Mouse (Mus musculus): Measurements from ENCODE around the gene Gm20219. TPM values are rescaled to one million over a fixed set of nuclear protein-coding genes. Genes with fewer than 3 reads are reported as not detected.
A peak's percentile ranks its signal among the peaks of the same experiment; 100 is the strongest.

Gm20219 gene
- polyA plus RNA-seq, 1 experiment from 2014 or later = 1.1 TPM

DNA sequence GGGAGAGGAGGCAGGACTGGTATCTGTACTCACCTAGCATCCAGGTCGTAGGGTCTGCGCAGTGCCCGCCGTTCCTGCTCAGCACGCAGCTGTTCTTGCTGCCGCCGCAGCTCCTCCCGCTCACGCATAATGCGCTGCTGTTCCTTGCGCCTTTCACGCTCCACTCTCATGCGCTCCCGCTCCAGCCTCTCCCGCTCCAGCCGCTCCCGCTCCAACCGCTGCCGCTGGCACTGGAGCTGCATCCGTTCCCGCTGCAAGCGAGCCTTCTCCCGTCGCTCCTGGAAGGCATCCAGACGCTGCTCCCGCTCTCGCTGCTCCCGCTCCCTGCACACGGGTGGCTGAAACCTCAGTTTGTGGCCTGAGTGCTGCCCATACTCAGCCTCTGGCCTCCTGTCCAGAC lies 12.1 kb upstream of the Gm20219 start:
- no peaks in the 10 kb centered on the region for H3K4me1 ChIP-seq (replicated peaks; ENCODE audit: control insufficient read depth, insufficient read depth, low read length)
- no peak for DNase-seq (ENCODE audit: low spot score)
- no peaks in the 10 kb centered on the region for H3K9me3 ChIP-seq (ENCODE audit: control insufficient read depth, low read length)
- no peaks in the 10 kb centered on the region for H3K27me3 ChIP-seq (ENCODE audit: control insufficient read depth, insufficient read depth, low read length)
- no peak overlapping the region for H3K27ac ChIP-seq (ENCODE audit: low read depth, low read length)
- 96% methylated on average over 28 of the region's 29 CpGs for WGBS
- no peak overlapping the region for H3K4me2 ChIP-seq (replicated peaks; ENCODE audit: low read depth, low read length)
- H3K9ac ChIP-seq (ENCODE audit: low read depth, low read length) = no peak overlapping the region
- H3K4me3 ChIP-seq (ENCODE audit: low read depth, low read length) = no peak overlapping the region
- peaks cover 63% of the 10 kb centered on the region for H3K36me3 ChIP-seq (ENCODE audit: control insufficient read depth, insufficient read depth, low read length)
- no peak for ATAC-seq (ENCODE audit: low FRiP score)

DNA sequence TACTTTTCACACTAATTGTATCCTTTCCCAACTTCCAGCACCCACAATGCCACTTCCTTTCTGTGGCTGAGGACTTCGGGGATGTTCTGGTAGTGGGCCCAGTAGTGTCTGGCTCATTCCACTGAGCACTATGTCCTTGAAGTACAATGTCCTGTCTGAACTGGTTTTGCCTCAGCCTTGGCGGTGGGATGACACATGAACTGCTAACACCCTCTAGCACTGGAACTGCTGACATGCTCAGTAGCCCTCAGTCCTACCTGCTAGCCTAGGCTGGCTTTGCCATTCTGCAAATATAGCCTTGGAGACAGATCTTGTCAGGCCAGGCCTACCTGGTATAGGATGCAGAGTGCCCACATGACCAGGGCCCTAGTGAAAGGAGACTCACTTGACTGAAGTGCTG lies 7.7 kb upstream of the Gm20219 start:
- DNase-seq (ENCODE audit: low spot score) (no peak), ATAC-seq (ENCODE audit: low FRiP score) (no peak)
- no peak overlapping the region for H3K4me2 ChIP-seq (replicated peaks; ENCODE audit: low read depth, low read length)
- no peaks in the 10 kb centered on the region for H3K9me3 ChIP-seq (ENCODE audit: control insufficient read depth, low read length)
- 91% methylated on average over 2 of the region's 2 CpGs for WGBS
- H3K27ac ChIP-seq (ENCODE audit: low read depth, low read length) = no peak overlapping the region
- no peaks in the 10 kb centered on the region for H3K27me3 ChIP-seq (ENCODE audit: control insufficient read depth, insufficient read depth, low read length)
- H3K36me3 ChIP-seq (ENCODE audit: control insufficient read depth, insufficient read depth, low read length) = peaks cover 37% of the 10 kb centered on the region
- H3K4me1 ChIP-seq (replicated peaks; ENCODE audit: control insufficient read depth, insufficient read depth, low read length) = no peaks in the 10 kb centered on the region
- H3K9ac ChIP-seq (ENCODE audit: low read depth, low read length) = no peak overlapping the region
- no peak overlapping the region for H3K4me3 ChIP-seq (ENCODE audit: low read depth, low read length)

DNA sequence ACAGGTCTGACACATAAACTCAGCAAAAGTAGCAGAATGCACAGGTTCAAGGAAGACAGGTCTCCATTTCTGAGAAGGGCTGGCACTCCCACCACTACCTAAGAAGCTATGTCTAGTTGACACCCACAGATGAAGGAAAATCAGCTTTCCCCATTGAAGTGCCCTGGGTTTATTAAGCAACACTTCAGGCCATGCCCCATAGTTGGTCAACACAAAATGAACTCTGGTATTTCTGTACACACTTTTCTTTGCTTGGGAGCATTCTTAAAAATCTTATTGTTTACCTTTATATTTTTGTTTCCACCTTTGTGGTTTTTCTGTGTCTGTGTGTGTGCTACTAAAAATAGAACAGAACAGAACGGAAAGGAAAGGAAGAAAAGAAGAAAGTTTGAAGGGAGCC lies 5.9 kb upstream of the Gm20219 start:
- peaks cover 23% of the 10 kb centered on the region for H3K36me3 ChIP-seq (ENCODE audit: control insufficient read depth, insufficient read depth, low read length)
- H3K4me1 ChIP-seq (replicated peaks; ENCODE audit: control insufficient read depth, insufficient read depth, low read length) = no peaks in the 10 kb centered on the region
- H3K9ac ChIP-seq (ENCODE audit: low read depth, low read length) = no peak overlapping the region
- no peak for DNase-seq (ENCODE audit: low spot score)
- 75% methylated on average over 1 of the region's 1 CpGs for WGBS
- ATAC-seq (ENCODE audit: low FRiP score) = no peak
- H3K27me3 ChIP-seq (ENCODE audit: control insufficient read depth, insufficient read depth, low read length) = no peaks in the 10 kb centered on the region
- H3K4me3 ChIP-seq (ENCODE audit: low read depth, low read length) = no peak overlapping the region
- no peak overlapping the region for H3K27ac ChIP-seq (ENCODE audit: low read depth, low read length)
- no peak overlapping the region for H3K4me2 ChIP-seq (replicated peaks; ENCODE audit: low read depth, low read length)
- no peaks in the 10 kb centered on the region for H3K9me3 ChIP-seq (ENCODE audit: control insufficient read depth, low read length)

DNA sequence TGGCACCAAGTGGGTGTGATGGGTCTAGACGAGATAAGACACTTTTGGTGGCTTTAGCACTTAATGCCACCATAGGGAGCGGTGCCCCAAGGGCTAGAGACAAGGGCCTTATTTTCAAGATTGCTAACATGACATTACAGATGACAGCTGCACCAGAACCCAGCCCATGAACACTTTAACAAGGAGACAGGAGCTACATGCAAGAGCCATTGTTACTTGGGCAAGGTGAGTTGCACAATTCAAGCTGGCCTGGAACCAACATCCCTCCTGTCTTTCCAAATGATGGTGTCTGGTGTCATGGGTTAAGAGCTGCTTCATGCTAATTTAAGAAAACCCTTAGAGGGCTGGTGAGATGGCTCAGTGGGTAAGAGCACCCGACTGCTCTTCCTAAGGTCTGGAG lies 5.2 kb upstream of the Gm20219 start:
- Histone ChIP-seq H3K36me3 (ENCODE audit: control insufficient read depth, insufficient read depth, low read length) (peaks cover 15% of the 10 kb centered on the region), H3K27me3 (ENCODE audit: control insufficient read depth, insufficient read depth, low read length) (no peaks in the 10 kb centered on the region), H3K4me3 (ENCODE audit: low read depth, low read length) (no peak overlapping the region), H3K27ac (ENCODE audit: low read depth, low read length) (no peak overlapping the region), H3K4me2 (replicated peaks; ENCODE audit: low read depth, low read length) (no peak overlapping the region), H3K9me3 (ENCODE audit: control insufficient read depth, low read length) (no peaks in the 10 kb centered on the region), H3K4me1 (replicated peaks; ENCODE audit: control insufficient read depth, insufficient read depth, low read length) (no peaks in the 10 kb centered on the region), H3K9ac (ENCODE audit: low read depth, low read length) (no peak overlapping the region)
- 78% methylated on average over 3 of the region's 3 CpGs for WGBS
- no peak for DNase-seq (ENCODE audit: low spot score)
- ATAC-seq (ENCODE audit: low FRiP score) = no peak

DNA sequence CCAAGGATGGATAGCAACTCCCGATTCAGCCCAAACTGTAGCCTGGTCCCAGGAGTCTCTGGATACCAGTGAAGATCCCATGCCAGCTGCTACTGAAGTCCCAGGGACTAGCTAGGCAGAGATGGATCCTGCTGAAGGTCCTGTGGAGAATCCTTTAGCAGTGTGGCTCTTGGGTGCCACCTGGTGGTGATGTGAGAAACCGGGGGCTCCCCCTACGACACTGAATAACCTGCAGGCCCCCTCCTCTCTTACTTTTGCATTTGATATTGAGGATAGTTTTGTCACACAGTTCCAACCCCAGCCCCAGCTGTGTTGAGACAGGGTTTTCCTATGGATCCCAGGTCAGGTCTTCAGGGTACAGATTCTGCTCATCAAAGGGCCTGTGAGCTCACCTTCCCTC lies 4.3 kb upstream of the Gm20219 start:
- Histone ChIP-seq H3K27me3 (ENCODE audit: control insufficient read depth, insufficient read depth, low read length) (no peaks in the 10 kb centered on the region), H3K9me3 (ENCODE audit: control insufficient read depth, low read length) (no peaks in the 10 kb centered on the region), H3K27ac (ENCODE audit: low read depth, low read length) (no peak overlapping the region), H3K4me2 (replicated peaks; ENCODE audit: low read depth, low read length) (no peak overlapping the region), H3K4me1 (replicated peaks; ENCODE audit: control insufficient read depth, insufficient read depth, low read length) (no peaks in the 10 kb centered on the region), H3K36me3 (ENCODE audit: control insufficient read depth, insufficient read depth, low read length) (peaks cover 14% of the 10 kb centered on the region), H3K9ac (ENCODE audit: low read depth, low read length) (no peak overlapping the region), H3K4me3 (ENCODE audit: low read depth, low read length) (no peak overlapping the region)
- ATAC-seq (ENCODE audit: low FRiP score) = peak; percentile 67
- 19% methylated on average over 3 of the region's 3 CpGs for WGBS
- peak; percentile 85 for DNase-seq (ENCODE audit: low spot score)

DNA sequence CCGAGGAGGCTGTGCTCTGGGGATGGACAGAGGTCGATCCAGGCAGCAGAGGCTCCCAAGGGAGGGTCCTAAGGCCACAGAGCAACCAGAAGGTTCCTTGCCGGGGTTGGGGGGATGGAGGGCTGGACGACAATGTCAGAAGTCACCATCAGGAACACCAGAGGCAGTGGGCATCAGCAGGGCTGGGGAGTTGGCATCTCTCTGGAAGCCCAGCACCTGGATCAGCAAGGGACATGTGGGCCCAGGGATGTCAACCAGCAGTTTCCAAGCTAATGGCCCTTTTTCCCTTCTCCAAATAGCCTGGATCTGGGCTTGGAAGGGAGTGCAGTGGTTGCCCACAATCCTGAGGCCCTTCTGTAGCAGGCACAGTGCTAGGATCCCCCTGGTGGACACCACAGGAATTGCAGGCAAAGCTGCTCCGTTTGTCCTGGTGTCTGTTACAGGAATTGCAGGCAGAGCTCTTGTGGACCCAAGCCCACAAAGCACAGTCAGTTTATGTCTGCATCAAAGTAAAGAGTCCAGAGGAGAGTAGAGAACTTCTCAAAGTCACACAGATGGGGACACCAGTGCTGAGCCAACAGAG lies 1.3 kb downstream of the Gm20219 start:
- Histone ChIP-seq H3K4me2 (replicated peaks; ENCODE audit: low read depth, low read length) (no peak overlapping the region), H3K27ac (ENCODE audit: low read depth, low read length) (peak overlapping the region; percentile 85), H3K4me3 (ENCODE audit: low read depth, low read length) (no peak overlapping the region), H3K4me1 (replicated peaks; ENCODE audit: control insufficient read depth, insufficient read depth, low read length) (peaks cover 3% of the 10 kb centered on the region; the same call in 1 of the 2 replicates), H3K9me3 (ENCODE audit: control insufficient read depth, low read length) (no peaks in the 10 kb centered on the region), H3K27me3 (ENCODE audit: control insufficient read depth, insufficient read depth, low read length) (no peaks in the 10 kb centered on the region), H3K9ac (ENCODE audit: low read depth, low read length) (no peak overlapping the region), H3K36me3 (ENCODE audit: control insufficient read depth, insufficient read depth, low read length) (no peaks in the 10 kb centered on the region)
- WGBS = 56% methylated on average over 5 of the region's 5 CpGs
- ATAC-seq (ENCODE audit: low FRiP score) (peak; percentile 20; the same call in 1 of the 2 replicates), DNase-seq (ENCODE audit: low spot score) (peak; percentile 87)

DNA sequence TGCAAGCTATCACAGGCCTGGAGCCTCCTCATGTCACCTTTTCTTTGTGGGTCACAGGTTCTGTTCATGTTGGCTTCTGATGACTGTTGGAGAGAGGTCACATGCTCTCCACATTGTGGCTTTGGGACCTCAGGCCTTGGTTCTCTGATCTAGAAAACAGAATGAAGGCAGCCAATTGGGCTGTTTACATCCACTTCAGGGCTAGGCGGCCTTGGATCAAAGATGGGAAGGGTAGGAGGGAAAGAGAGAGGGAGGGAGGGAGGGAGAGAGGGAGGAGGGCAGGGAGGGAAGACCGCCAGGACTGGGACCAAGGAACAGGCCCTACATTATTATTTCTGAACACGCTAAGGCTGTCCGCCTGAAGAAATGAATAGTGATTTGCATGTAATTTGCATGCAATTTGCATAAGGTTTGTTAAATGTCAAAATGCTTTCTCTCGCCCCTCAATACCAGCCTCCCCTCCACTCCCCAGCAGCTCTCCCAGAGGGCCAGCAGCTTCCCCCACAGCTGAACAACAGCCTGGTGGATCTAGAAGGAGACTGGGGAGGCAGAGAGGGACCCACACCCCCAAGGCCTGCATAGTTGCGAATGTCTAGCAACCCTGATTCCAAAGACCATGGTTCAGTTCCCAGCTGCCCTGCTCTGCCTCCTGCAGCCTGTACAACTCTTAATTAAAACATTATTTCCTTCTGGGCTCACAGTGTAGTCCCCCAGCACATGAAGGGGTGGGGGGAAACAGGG lies 2.2 kb downstream of the Gm20219 start:
- H3K9ac ChIP-seq (ENCODE audit: low read depth, low read length) = no peak overlapping the region
- peaks cover 3% of the 10 kb centered on the region; the same call in 1 of the 2 replicates for H3K4me1 ChIP-seq (replicated peaks; ENCODE audit: control insufficient read depth, insufficient read depth, low read length)
- H3K4me2 ChIP-seq (replicated peaks; ENCODE audit: low read depth, low read length) = no peak overlapping the region
- H3K36me3 ChIP-seq (ENCODE audit: control insufficient read depth, insufficient read depth, low read length) = no peaks in the 10 kb centered on the region
- peak overlapping the region; percentile 85 for H3K27ac ChIP-seq (ENCODE audit: low read depth, low read length)
- ATAC-seq (ENCODE audit: low FRiP score) = peak; percentile 84
- no peaks in the 10 kb centered on the region for H3K27me3 ChIP-seq (ENCODE audit: control insufficient read depth, insufficient read depth, low read length)
- WGBS = 50% methylated on average over 6 of the region's 6 CpGs
- DNase-seq (ENCODE audit: low spot score) = peak; percentile 52
- H3K9me3 ChIP-seq (ENCODE audit: control insufficient read depth, low read length) = no peaks in the 10 kb centered on the region
- H3K4me3 ChIP-seq (ENCODE audit: low read depth, low read length) = no peak overlapping the region

DNA sequence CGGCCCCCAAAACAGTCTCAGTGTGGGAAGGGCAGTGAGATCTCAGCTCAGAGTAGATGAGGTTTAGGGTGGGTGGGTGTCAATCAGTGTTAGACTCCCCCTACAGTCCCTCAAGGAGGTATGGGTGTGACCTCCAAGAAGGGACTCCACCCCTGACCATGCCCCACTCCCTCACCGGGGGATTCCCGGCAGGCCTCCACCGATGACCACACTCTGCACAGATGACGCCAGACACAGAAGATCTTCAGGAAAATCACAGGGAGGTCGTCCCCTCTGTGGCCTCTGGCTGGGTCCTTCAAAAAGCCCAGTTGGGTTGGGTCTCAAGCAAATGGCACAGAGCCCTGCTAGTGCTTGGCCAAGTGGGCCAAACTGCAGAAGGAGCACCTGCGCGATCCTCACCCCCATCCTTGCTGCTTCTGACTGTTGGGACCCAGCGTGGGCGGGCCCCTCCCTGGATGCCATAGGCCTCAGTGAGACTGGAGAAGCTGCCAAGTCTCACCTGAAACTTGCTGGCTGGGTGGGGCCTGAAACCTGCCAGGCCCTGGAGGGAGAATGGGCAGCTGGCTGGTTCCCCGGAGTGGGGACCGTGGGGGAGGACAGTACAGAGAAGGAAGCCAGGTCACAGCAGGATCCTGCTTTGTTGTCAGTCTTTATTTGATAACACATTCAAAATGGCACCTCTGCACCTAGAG lies 3.3 kb downstream of the Gm20219 start:
- no peak overlapping the region for H3K9ac ChIP-seq (ENCODE audit: low read depth, low read length)
- H3K4me3 ChIP-seq (ENCODE audit: low read depth, low read length) = no peak overlapping the region
- ATAC-seq (ENCODE audit: low FRiP score) (no peak), DNase-seq (ENCODE audit: low spot score) (no peak)
- no peaks in the 10 kb centered on the region for H3K27me3 ChIP-seq (ENCODE audit: control insufficient read depth, insufficient read depth, low read length)
- peaks cover 3% of the 10 kb centered on the region; the same call in 1 of the 2 replicates for H3K4me1 ChIP-seq (replicated peaks; ENCODE audit: control insufficient read depth, insufficient read depth, low read length)
- H3K4me2 ChIP-seq (replicated peaks; ENCODE audit: low read depth, low read length) = no peak overlapping the region
- WGBS = 75% methylated on average over 12 of the region's 12 CpGs
- H3K9me3 ChIP-seq (ENCODE audit: control insufficient read depth, low read length) = no peaks in the 10 kb centered on the region
- H3K27ac ChIP-seq (ENCODE audit: low read depth, low read length) = peak overlapping the region; percentile 85
- no peaks in the 10 kb centered on the region for H3K36me3 ChIP-seq (ENCODE audit: control insufficient read depth, insufficient read depth, low read length)
